Mouse (Mus musculus): ENCODE results near the gene Olfr686.

DNA sequence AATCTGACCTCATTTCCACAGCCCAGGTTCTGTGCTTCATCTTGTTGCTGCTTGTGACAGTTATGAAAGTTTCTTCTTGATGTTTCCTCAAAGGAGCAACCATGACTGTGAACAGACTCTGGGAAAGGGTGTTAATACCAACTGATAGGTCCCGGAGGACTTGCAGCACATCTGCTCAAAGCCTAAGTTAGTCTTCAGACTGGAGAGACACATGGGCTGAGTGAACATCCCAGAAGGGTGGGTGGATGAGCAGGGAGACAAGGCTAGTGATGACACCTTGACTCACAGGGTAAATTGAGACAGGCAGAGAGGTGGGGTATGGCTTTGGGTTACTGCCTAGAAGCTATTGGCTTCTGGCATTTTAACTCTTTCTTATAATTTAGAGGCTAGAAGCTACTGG lies 21.4 kb downstream of the Olfr686 start, which contains the start of gene Olfr685:
- TF ChIP-seq POLR2A (IDR thresholded peaks at IDR 0.05; ENCODE audit: control insufficient read depth, low read depth, low read length) (no peak), CTCF (IDR thresholded peaks at IDR 0.05; ENCODE audit: control insufficient read depth, insufficient read depth, insufficient replicate concordance, low read depth, low read length) (no peak)

Measured in testis, adult 2 months (tissue).